Mouse (Mus musculus) lung, embryonic 14.5 days (tissue): Measurements from ENCODE around the gene Olfr460. TPM values are rescaled to one million over a fixed set of nuclear protein-coding genes. Genes with fewer than 3 reads are reported as not detected.

Source experiments
- ATAC-seq: fragments of 200-750 bp; cut with Nextera tagmentation; 2 replicates; pipeline ENCODE4 v1.8.0; 2017; ENCODE audit warnings: mild to moderate bottlenecking, moderate TSS enrichment, moderate library complexity; ENCODE audit not compliant: insufficient read depth
- DNase-seq: peaks from one replicate; pipeline ENCODE4 v3.0.0-alpha.2; 2015
- H3K27ac ChIP-seq: fragments of 300-500 bp; sonication (generic); 2 replicates; pipeline ENCODE4 v1.5.1; 2014; ENCODE audit warnings: low read depth, mild to moderate bottlenecking, moderate library complexity
- H3K27me3 ChIP-seq: fragments of 300-500 bp; sonication (generic); 2 replicates; pipeline ENCODE4 v1.6.1; 2014; ENCODE audit warnings: low read length, control low read depth; ENCODE audit not compliant: insufficient read depth
- H3K36me3 ChIP-seq: fragments of 300-500 bp; sonication (generic); 2 replicates; pipeline ENCODE4 v1.6.1; 2014; ENCODE audit warnings: control low read depth; ENCODE audit not compliant: insufficient read depth
- H3K4me1 ChIP-seq: fragments of 300-500 bp; sonication (generic); 2 replicates; pipeline ENCODE4 v1.6.1; 2014; ENCODE audit warnings: antibody characterized with exemption, control low read depth; ENCODE audit not compliant: insufficient read depth
- H3K4me2 ChIP-seq: fragments of 300-500 bp; sonication (generic); 2 replicates; pipeline ENCODE4 v1.6.1; 2014; ENCODE audit warnings: mild to moderate bottlenecking
- H3K4me3 ChIP-seq: fragments of 300-500 bp; sonication (generic); 2 replicates; pipeline ENCODE4 v1.5.1; 2014; ENCODE audit warnings: low read depth, low read length
- H3K9ac ChIP-seq: fragments of 300-500 bp; sonication (generic); 2 replicates; pipeline ENCODE4 v1.6.1; 2014
- H3K9me3 ChIP-seq: fragments of 300-500 bp; sonication (generic); 2 replicates; pipeline ENCODE4 v1.6.1; 2016; ENCODE audit warnings: low read depth, low read length, control low read depth
- CTCF ChIP-seq: IDR thresholded peaks from 2 replicates; pipeline ENCODE4 v1.5.1; 2016; ENCODE audit warnings: antibody characterized with exemption, low read depth
- whole genome bisulfite sequencing: fragments of 180-500 bp; shearing (Covaris S2); extraction: QIAGEN DNeasy Blood & Tissue Kit; methylation state at CpG from one replicate; pipeline ENCODE4 v1.1.7; 2014; 5-methylcytosine and 5-hydroxymethylcytosine counted together
- polyA plus RNA-seq: library from polyadenylated mRNA; unstranded; fragments of >200 nt; fragmentation: Nextera tagmentation; extraction: Ambion mirVana; gene quantifications from 2 replicates; pipeline ENCODE4 v1.2.1, GENCODE M21; 2014

The Olfr460 gene
- not detected in 2 replicates for polyA plus RNA-seq

- H3K4me2 ChIP-seq = no peak within 1 kb of the TSS
- no peaks in the 10 kb centered on the region for H3K27me3 ChIP-seq
- no peaks in the 10 kb centered on the region for H3K9me3 ChIP-seq
- no peak for ATAC-seq
- DNase-seq = no peak
- TF ChIP-seq CTCF = no peak
- no peaks in the 10 kb centered on the region for H3K36me3 ChIP-seq
- H3K27ac ChIP-seq = no peak within 1 kb of the TSS
- no peaks in the 10 kb centered on the region for H3K4me1 ChIP-seq
- no peak within 1 kb of the TSS for H3K9ac ChIP-seq
- no peak within 1 kb of the TSS for H3K4me3 ChIP-seq
- WGBS = 83% methylated on average over 3 of the region's 3 CpGs
Measured at GRCm38 (mm10) chr6:40569187-40569586, at the start of gene Olfr460. Olfr460 (plus strand) TSS chr6:40569487.

- no peak for TF ChIP-seq CTCF
- ATAC-seq (no peak), DNase-seq (no peak)
- no peak overlapping the region for H3K27ac ChIP-seq
- no peaks in the 10 kb centered on the region for H3K36me3 ChIP-seq
- H3K9me3 ChIP-seq = no peaks in the 10 kb centered on the region
- WGBS = 78% methylated on average over 10 of the region's 10 CpGs
- no peak overlapping the region for H3K9ac ChIP-seq
- H3K4me3 ChIP-seq = no peak overlapping the region
- no peak overlapping the region for H3K4me2 ChIP-seq
- no peaks in the 10 kb centered on the region for H3K27me3 ChIP-seq
- H3K4me1 ChIP-seq = no peaks in the 10 kb centered on the region
Measured at GRCm38 (mm10) chr6:40544690-40545089, 24.6 kb upstream of the Olfr460 start.

- 83% methylated on average over 2 of the region's 2 CpGs for WGBS
- no peak for ATAC-seq
Measured at GRCm38 (mm10) chr6:40554950-40555349, 14.3 kb upstream of the Olfr460 start, which contains the start of gene Olfr461. Olfr461 (minus strand) TSS chr6:40555050.

GRCm38 (mm10) chr6:40573618-40574017 lies 4.3 kb downstream of the Olfr460 start:
- 57% methylated on average over 3 of the region's 3 CpGs for WGBS

More at GRCm38 (mm10) chr6:40554950-40555349, 14.3 kb upstream of the Olfr460 start, which contains the start of gene Olfr461:
- no peak within 1 kb of the TSS for H3K4me2 ChIP-seq
- no peaks in the 10 kb centered on the region for H3K27me3 ChIP-seq
- no peaks in the 10 kb centered on the region for H3K9me3 ChIP-seq
- no peaks in the 10 kb centered on the region for H3K36me3 ChIP-seq
- no peak for DNase-seq
- no peak within 1 kb of the TSS for H3K4me3 ChIP-seq
- H3K9ac ChIP-seq = no peak within 1 kb of the TSS
- TF ChIP-seq CTCF = no peak
- no peak within 1 kb of the TSS for H3K27ac ChIP-seq
- no peaks in the 10 kb centered on the region for H3K4me1 ChIP-seq

GRCm38 (mm10) chr6:40576305-40576704 lies 7.0 kb downstream of the Olfr460 start:
- no peaks in the 10 kb centered on the region for H3K4me1 ChIP-seq
- H3K4me3 ChIP-seq = no peak overlapping the region
- no peaks in the 10 kb centered on the region for H3K36me3 ChIP-seq
- no peak for DNase-seq
- no peaks in the 10 kb centered on the region for H3K9me3 ChIP-seq
- no peaks in the 10 kb centered on the region for H3K27me3 ChIP-seq
- WGBS = 73% methylated on average over 1 of the region's 1 CpGs
- H3K4me2 ChIP-seq = no peak overlapping the region
- TF ChIP-seq CTCF = no peak
- H3K27ac ChIP-seq = no peak overlapping the region
- ATAC-seq = no peak
- H3K9ac ChIP-seq = no peak overlapping the region

More at GRCm38 (mm10) chr6:40573618-40574017, 4.3 kb downstream of the Olfr460 start:
- Histone ChIP-seq H3K27me3 (no peaks in the 10 kb centered on the region), H3K9ac (no peak overlapping the region), H3K9me3 (no peaks in the 10 kb centered on the region), H3K36me3 (no peaks in the 10 kb centered on the region), H3K4me2 (no peak overlapping the region), H3K4me1 (no peaks in the 10 kb centered on the region), H3K27ac (no peak overlapping the region), H3K4me3 (no peak overlapping the region)
- ATAC-seq = no peak
- no peak for TF ChIP-seq CTCF
- DNase-seq = no peak

GRCm38 (mm10) chr6:40584336-40584735 lies 15.0 kb downstream of the Olfr460 start:
- 86% methylated on average over 6 of the region's 6 CpGs for WGBS
- DNase-seq (no peak), ATAC-seq (no peak)
- no peak overlapping the region for H3K4me2 ChIP-seq
- no peaks in the 10 kb centered on the region for H3K36me3 ChIP-seq
- no peak overlapping the region for H3K27ac ChIP-seq
- no peak for TF ChIP-seq CTCF
- no peak overlapping the region for H3K4me3 ChIP-seq
- no peaks in the 10 kb centered on the region for H3K4me1 ChIP-seq
- H3K9me3 ChIP-seq = no peaks in the 10 kb centered on the region
- no peaks in the 10 kb centered on the region for H3K27me3 ChIP-seq
- H3K9ac ChIP-seq = no peak overlapping the region

- no peaks in the 10 kb centered on the region for H3K9me3 ChIP-seq
- H3K36me3 ChIP-seq = no peaks in the 10 kb centered on the region
- no peak for DNase-seq
- H3K4me3 ChIP-seq = no peak within 1 kb of the TSS
- H3K4me2 ChIP-seq = no peak within 1 kb of the TSS
- no peak within 1 kb of the TSS for H3K9ac ChIP-seq
- H3K4me1 ChIP-seq = no peaks in the 10 kb centered on the region
- H3K27me3 ChIP-seq = no peaks in the 10 kb centered on the region
- 64% methylated on average over 5 of the region's 5 CpGs for WGBS
- H3K27ac ChIP-seq = no peak within 1 kb of the TSS
- TF ChIP-seq CTCF = no peak
- ATAC-seq = no peak
Measured at GRCm38 (mm10) chr6:40585645-40586044, 16.4 kb downstream of the Olfr460 start, which contains the start of gene Clec5a. Clec5a (minus strand) TSS chr6:40585821.
